In the genomic region with DNA sequence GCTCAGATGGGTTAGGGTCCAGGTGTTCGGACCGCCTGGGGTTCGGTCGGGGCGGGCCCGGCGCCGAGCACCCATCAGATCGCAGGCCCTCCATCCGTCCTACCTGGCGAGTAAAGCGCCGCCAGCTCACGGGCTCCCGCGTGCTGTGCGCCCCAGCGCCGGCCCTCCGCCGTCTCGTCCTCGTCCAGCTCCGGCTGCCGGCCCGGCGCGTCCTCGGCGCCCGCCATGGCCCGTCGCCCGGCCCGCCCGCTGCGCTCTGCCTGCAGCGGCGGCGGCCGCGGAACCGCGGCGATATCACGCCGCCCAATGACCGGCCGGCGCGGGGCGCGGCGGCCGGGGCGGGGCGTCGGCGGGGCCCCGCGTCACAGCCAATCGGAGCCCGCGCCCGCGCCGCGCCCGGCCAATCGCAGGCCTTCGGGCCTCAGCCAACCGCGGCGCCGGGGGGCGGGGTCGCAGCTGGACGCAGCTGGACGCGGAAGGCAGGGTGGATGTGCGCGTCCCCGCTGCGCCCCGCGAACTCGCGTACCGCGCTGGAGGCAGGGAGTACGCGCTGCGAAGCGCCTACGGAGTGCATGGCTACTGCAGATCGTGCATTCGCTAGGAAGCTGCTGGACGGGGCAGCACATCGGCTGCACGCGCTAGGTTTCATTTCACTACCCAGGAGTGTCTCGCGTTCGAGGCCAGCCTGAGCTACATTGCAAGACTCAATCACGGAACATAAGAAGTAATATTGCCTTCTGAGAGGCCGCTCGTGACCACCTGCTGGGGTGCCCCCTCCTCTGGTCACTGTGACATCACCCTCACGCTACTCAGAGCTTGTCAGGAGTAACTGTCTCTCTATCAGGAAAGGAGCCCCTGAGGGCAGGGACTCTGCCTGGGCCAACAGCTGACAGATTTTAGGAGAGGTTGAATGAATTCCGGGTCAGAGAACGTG, we compare ENCODE assay signal across 8 mouse cellular contexts. TPM values are rescaled to one million over a fixed set of nuclear protein-coding genes. Genes with fewer than 3 reads are reported as not detected.
DNase-seq lines count a peak whose midpoint lies in the region; ATAC-seq and TF ChIP-seq lines count a peak whose summit lies in the region.

A gene (minus strand): TSS at position 227 of the 934 bp plus-strand sequence.

- H3ac ChIP-seq in myocyte (ENCODE audit: control insufficient read depth, insufficient read length), result peak within 1 kb of the TSS; percentile 33

- H3K9ac ChIP-seq in heart, embryonic 11.5 days (ENCODE audit: low read depth, low read length), result peak within 1 kb of the TSS; percentile 90
- peak within 1 kb of the TSS; percentile 94 for H3K9ac ChIP-seq in kidney, embryonic 15.5 days
- peak within 1 kb of the TSS; percentile 86 for H3K9ac ChIP-seq in liver, embryonic 11.5 days (ENCODE audit: low read depth, low read length)

- peak; percentile 96 for ATAC-seq in heart, embryonic 11.5 days (replicated peaks; ENCODE audit: insufficient number of reproducible peaks, low FRiP score, low TSS enrichment)
- peak; percentile 95 for ATAC-seq in kidney, embryonic 15.5 days (replicated peaks; ENCODE audit: low FRiP score)
- peak; percentile 95 for ATAC-seq in liver, embryonic 11.5 days (replicated peaks; ENCODE audit: low FRiP score)

- peak within 1 kb of the TSS; percentile 64 for H3K27ac ChIP-seq in heart, embryonic 11.5 days (ENCODE audit: low read depth, low read length)
- peak within 1 kb of the TSS; percentile 89 for H3K27ac ChIP-seq in kidney, embryonic 15.5 days
- peak within 1 kb of the TSS; percentile 68 for H3K27ac ChIP-seq in liver, embryonic 11.5 days (ENCODE audit: low read depth, low read length)

- H3K79me2 ChIP-seq in myocyte (ENCODE audit: control insufficient read depth, insufficient read depth), result peaks cover 37% of the 10 kb centered on the region

- H3K27me3 ChIP-seq in erythroblast, embryonic 14.5 days (ENCODE audit: control insufficient read depth), result peaks cover 27% of the 10 kb centered on the region
- H3K27me3 ChIP-seq in heart, embryonic 11.5 days (ENCODE audit: control insufficient read depth, insufficient read depth, low read length), result 0 out of 2 replicates have a peak, but pooled peaks cover 5% of the 10 kb centered on the region
- H3K27me3 ChIP-seq in kidney, embryonic 15.5 days, result peaks cover 6% of the 10 kb centered on the region; the same call in 1 of the 2 replicates
- peaks cover 7% of the 10 kb centered on the region for H3K27me3 ChIP-seq in liver, embryonic 11.5 days (replicated peaks; ENCODE audit: control insufficient read depth, insufficient read depth, low read length)
- no peaks in the 10 kb centered on the region for H3K27me3 ChIP-seq in myocyte (ENCODE audit: control insufficient read depth, insufficient read depth, insufficient read length)

- TF ChIP-seq CTCF in brain, embryonic 14.5 days (IDR thresholded peaks at IDR 0.05; ENCODE audit: borderline replicate concordance, extremely low read depth, insufficient read depth, insufficient read length), result no peak

- H3K36me3 ChIP-seq in erythroblast, embryonic 14.5 days (ENCODE audit: control insufficient read depth), result peaks cover 27% of the 10 kb centered on the region
- no peaks in the 10 kb centered on the region for H3K36me3 ChIP-seq in heart, embryonic 11.5 days (ENCODE audit: control insufficient read depth, insufficient read depth, low read length)
- H3K36me3 ChIP-seq in kidney, embryonic 15.5 days, result no peaks in the 10 kb centered on the region
- peaks cover 3% of the 10 kb centered on the region; the same call in 1 of the 2 replicates for H3K36me3 ChIP-seq in liver, embryonic 11.5 days (ENCODE audit: control insufficient read depth, insufficient read depth, low read length)
- no peaks in the 10 kb centered on the region for H3K36me3 ChIP-seq in myocyte (ENCODE audit: control insufficient read depth, insufficient read depth)

- TF ChIP-seq POLR2A in brain, embryonic 14.5 days (IDR thresholded peaks at IDR 0.05; ENCODE audit: borderline replicate concordance, extremely low read depth, insufficient read depth, insufficient read length, poor library complexity, severe bottlenecking), result peak; percentile 80
- peak; percentile 75 for TF ChIP-seq POLR2A in myocyte (IDR thresholded peaks at IDR 0.05; ENCODE audit: insufficient read length, low read depth)

- H3K4me2 ChIP-seq in heart, embryonic 11.5 days, result peak within 1 kb of the TSS; percentile 97
- H3K4me2 ChIP-seq in kidney, embryonic 15.5 days, result peak within 1 kb of the TSS; percentile 96
- H3K4me2 ChIP-seq in liver, embryonic 11.5 days, result peak within 1 kb of the TSS; percentile 99
- peak within 1 kb of the TSS; percentile 96 for H3K4me2 ChIP-seq in myocyte (ENCODE audit: low read depth)

- peaks cover 57% of the 10 kb centered on the region for H3K4me1 ChIP-seq in erythroblast, embryonic 14.5 days (ENCODE audit: control insufficient read depth)
- peaks cover 29% of the 10 kb centered on the region for H3K4me1 ChIP-seq in heart, embryonic 11.5 days (ENCODE audit: control insufficient read depth, insufficient read depth, low read length)
- peaks cover 50% of the 10 kb centered on the region for H3K4me1 ChIP-seq in kidney, embryonic 15.5 days
- peaks cover 35% of the 10 kb centered on the region for H3K4me1 ChIP-seq in liver, embryonic 11.5 days (replicated peaks; ENCODE audit: control insufficient read depth, insufficient read depth, low read length)

- WGBS in heart, embryonic 11.5 days (ENCODE audit: insufficient replicate concordance), result under 1% methylated on average over 100 of the region's 110 CpGs
- WGBS in kidney, embryonic 15.5 days, result under 1% methylated on average over 102 of the region's 110 CpGs
- under 1% methylated on average over 98 of the region's 110 CpGs for WGBS in liver, embryonic 11.5 days

- peak; percentile 93 for DNase-seq in CD4-positive helper T cell, adult 2 months (ENCODE audit: low read depth, low spot score)
- peak; percentile 97 for DNase-seq in brain, embryonic 14.5 days (ENCODE audit: low read depth)
- DNase-seq in liver, embryonic 11.5 days (ENCODE audit: low spot score), result peak; percentile 91
- DNase-seq in spleen, postnatal 4 days (ENCODE audit: low spot score in 2 of 2), result peak; percentile 96 to 99

- peak within 1 kb of the TSS; percentile 93 for H3K4me3 ChIP-seq in erythroblast, embryonic 14.5 days (replicated peaks)
- peak within 1 kb of the TSS; percentile 88 for H3K4me3 ChIP-seq in heart, embryonic 11.5 days (ENCODE audit: low read depth, low read length)
- H3K4me3 ChIP-seq in kidney, embryonic 15.5 days (replicated peaks), result peak within 1 kb of the TSS; percentile 95
- peak within 1 kb of the TSS; percentile 86 for H3K4me3 ChIP-seq in liver, embryonic 11.5 days (ENCODE audit: low read depth, low read length)
- peak within 1 kb of the TSS; percentile 93 for H3K4me3 ChIP-seq in myocyte

- H3K9me3 ChIP-seq in erythroblast, embryonic 14.5 days (ENCODE audit: control insufficient read depth, low read length), result no peaks in the 10 kb centered on the region
- H3K9me3 ChIP-seq in heart, embryonic 11.5 days (replicated peaks; ENCODE audit: control insufficient read depth, low read length), result no peaks in the 10 kb centered on the region
- H3K9me3 ChIP-seq in kidney, embryonic 15.5 days (replicated peaks), result no peaks in the 10 kb centered on the region
- H3K9me3 ChIP-seq in liver, embryonic 11.5 days (ENCODE audit: control insufficient read depth, low read length), result no peaks in the 10 kb centered on the region

TF ChIP-seq in myocyte, 11 proteins besides CTCF, POLR2A, EP300 and RAD21:
- no peak for TF ChIP-seq E2F4 (IDR thresholded peaks at IDR 0.05; ENCODE audit: insufficient read depth)
- TF ChIP-seq USF1 (IDR thresholded peaks at IDR 0.05; ENCODE audit: low read depth), result no peak
- peak; percentile 58 for TF ChIP-seq SRF (IDR thresholded peaks at IDR 0.05; ENCODE audit: control insufficient read depth, insufficient read length, low read depth)
- TF ChIP-seq TCF3 (IDR thresholded peaks at IDR 0.05; ENCODE audit: insufficient read length, low read depth), result no peak
- peak; percentile 64 for TF ChIP-seq POLR2AphosphoS2 (IDR thresholded peaks at IDR 0.05; ENCODE audit: insufficient read length, low read depth)
- TF ChIP-seq TCF12 (IDR thresholded peaks at IDR 0.05; ENCODE audit: insufficient read depth, poor library complexity, severe bottlenecking), result no peak
- TF ChIP-seq CEBPB (IDR thresholded peaks at IDR 0.05; ENCODE audit: insufficient read depth, poor library complexity, severe bottlenecking), result no peak
- no peak for TF ChIP-seq MAX (IDR thresholded peaks at IDR 0.05; ENCODE audit: low read depth)
- peak; percentile 23 for TF ChIP-seq REST (IDR thresholded peaks at IDR 0.05; ENCODE audit: insufficient read depth, insufficient read length)
- peak in 2 of 3 experiments; percentile 33 to 50 for TF ChIP-seq MYOD1 (IDR thresholded peaks at IDR 0.05; ENCODE audit: control insufficient read depth in 1 of 3, insufficient read length in 2 of 3, low read depth in 2 of 3)
- peak in 2 of 3 experiments; percentile 58 to 66 for TF ChIP-seq MYOG (IDR thresholded peaks at IDR 0.05; ENCODE audit: control insufficient read depth in 1 of 3, insufficient read depth in 1 of 3, insufficient read length in 2 of 3, low read depth in 2 of 3)

RNA-seq across cellular contexts. Expression of the gene that starts here (rescaled TPM):
- 3.5 and 9.4 TPM in 2 replicates for polyA plus RNA-seq in brain, embryonic 14.5 days (2012; rRNA removed)
- not detected in 2 replicates for polyA plus RNA-seq in erythroblast, embryonic 14.5 days (2012)
- polyA plus RNA-seq in heart, embryonic 11.5 days (2014; fragmentation: Nextera tagmentation; extraction: Ambion mirVana), result 1.9 and 5.2 TPM in 2 replicates
- polyA plus RNA-seq in kidney, embryonic 15.5 days (2015; fragmentation: Nextera tagmentation; extraction: Ambion mirVana), result 12.1 and 12.8 TPM in 2 replicates
- polyA plus RNA-seq in liver, embryonic 11.5 days (2014; fragmentation: Nextera tagmentation; extraction: Ambion mirVana), result 3.8 and 4.9 TPM in 2 replicates
- 9.2 TPM for polyA plus RNA-seq in myocyte (2012; fragmentation: generic; extraction: Trizol)

Comparison
In these comparisons a context has a peak if more than half of its experiments do, and no peak if none do; other contexts are left out.
1. Peak in every context shown above with its lines: DNase-seq, ATAC-seq, H3K4me3 ChIP-seq and H3K27ac ChIP-seq.